In the genomic region with DNA sequence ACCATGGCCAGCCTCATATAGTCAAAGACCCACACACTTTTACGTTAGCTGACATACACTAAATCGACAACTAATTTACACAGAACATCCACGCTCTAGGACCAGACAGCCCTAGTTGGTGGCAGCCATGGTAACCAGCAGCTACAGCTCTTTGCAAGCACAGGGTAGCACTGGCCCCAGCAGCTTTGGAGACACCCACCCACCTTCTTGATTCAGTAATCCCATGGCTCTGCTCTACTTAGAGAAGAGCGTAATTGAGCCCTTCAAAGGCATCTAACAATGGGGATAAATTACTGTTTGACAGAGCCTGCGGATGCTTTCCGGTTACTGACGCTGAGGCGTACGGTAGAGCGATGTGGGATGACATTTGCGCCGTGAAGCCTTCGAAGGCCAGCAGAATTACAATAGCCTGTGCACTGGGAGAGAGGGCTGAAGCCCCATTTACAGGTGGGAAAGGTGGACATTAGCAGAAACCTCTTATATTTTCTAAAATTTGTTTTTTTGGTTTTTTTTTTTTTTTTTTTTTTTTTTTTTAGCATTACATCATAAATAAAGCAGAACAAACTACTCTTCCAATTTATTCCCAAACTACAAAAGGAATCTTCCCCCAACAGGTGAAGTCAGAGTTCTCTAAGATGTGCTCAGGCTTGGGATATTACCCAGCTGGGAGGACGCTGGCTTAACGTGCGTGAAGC, we compare ENCODE assay signal across 16 mouse cellular contexts.
DNase-seq lines count a peak whose midpoint lies in the region; ATAC-seq lines count a peak whose summit lies in the region.
"Had no signal": no experiment of that assay in that cellular context is flagged by ENCODE, and none has a peak within 500 bp of the region (broad histone marks: within the 10 kb centered on the region; RNA-seq: fewer than 3 reads in every experiment).

No protein-coding gene starts in this region.

- no peak overlapping the region for H3K27ac ChIP-seq in hindbrain, embryonic 16.5 days (ENCODE audit: low read depth, low read length)
- no peak overlapping the region for H3K27ac ChIP-seq in hindbrain, embryonic 10.5 days
- 0 out of 2 replicates have a peak overlapping the region, but pooled peaks have one; percentile 20 for H3K27ac ChIP-seq in midbrain, embryonic 16.5 days (ENCODE audit: low read length)
- H3K27ac ChIP-seq: hindbrain, embryonic 13.5 days; liver, embryonic 13.5 days; stomach, embryonic 15.5 days had no signal

- H3K4me3 ChIP-seq in hindbrain, embryonic 16.5 days (ENCODE audit: low read length), result no peak overlapping the region
- no peak overlapping the region for H3K4me3 ChIP-seq in hindbrain, embryonic 10.5 days
- no peak overlapping the region for H3K4me3 ChIP-seq in midbrain, embryonic 16.5 days (ENCODE audit: low read depth, low read length)
- H3K4me3 ChIP-seq: hindbrain, embryonic 13.5 days; liver, embryonic 13.5 days; stomach, embryonic 15.5 days had no signal

- no peaks in the 10 kb centered on the region for H3K9me3 ChIP-seq in hindbrain, embryonic 16.5 days (ENCODE audit: control insufficient read depth, low read length)
- no peaks in the 10 kb centered on the region for H3K9me3 ChIP-seq in hindbrain, embryonic 10.5 days
- no peaks in the 10 kb centered on the region for H3K9me3 ChIP-seq in midbrain, embryonic 16.5 days (replicated peaks; ENCODE audit: control insufficient read depth, low read length, poor library complexity, severe bottlenecking)
- H3K9me3 ChIP-seq: hindbrain, embryonic 13.5 days; liver, embryonic 13.5 days; stomach, embryonic 15.5 days had no signal

- DNase-seq in hindbrain, embryonic 10.5 days (ENCODE audit: low spot score), result no peak
- DNase-seq in R1 (ENCODE audit: low read depth, low spot score), result peak; percentile 10
- DNase-seq in layer of hippocampus, adult 8-10 months (ENCODE audit: low spot score in 2 of 2), result peak; percentile 16 to 41
- no peak for DNase-seq in lung, postnatal 14 days
- DNase-seq in adrenal gland, postnatal 10 days, result no peak
- DNase-seq in gastrocnemius, postnatal 36 days, result no peak
- DNase-seq: cerebellum, adult 8-10 months; kidney, adult 9 months; liver, embryonic 13.5 days; lung, postnatal 4 days; thymus, postnatal 4 days had no signal

- intact Hi-C loops in gastrocnemius, postnatal 36 days (cut with DNase I), result no loop called here

- peak; percentile 41; the same call in 1 of the 2 replicates for ATAC-seq in hindbrain, embryonic 16.5 days
- peak; percentile 67; the same call in 1 of the 2 replicates for ATAC-seq in midbrain, embryonic 16.5 days

- H3K4me2 ChIP-seq in hindbrain, embryonic 16.5 days (ENCODE audit: low read length), result no peak overlapping the region
- no peak overlapping the region for H3K4me2 ChIP-seq in midbrain, embryonic 16.5 days (ENCODE audit: low read length)
- H3K4me2 ChIP-seq: heart, embryonic 11.5 days; hindbrain, embryonic 13.5 days; liver, embryonic 13.5 days; stomach, embryonic 15.5 days had no signal

- H3K36me3 ChIP-seq in hindbrain, embryonic 16.5 days (ENCODE audit: control insufficient read depth, insufficient read depth, low read length), result no peaks in the 10 kb centered on the region
- H3K36me3 ChIP-seq in hindbrain, embryonic 10.5 days, result no peaks in the 10 kb centered on the region
- H3K36me3 ChIP-seq in midbrain, embryonic 16.5 days (ENCODE audit: control insufficient read depth, insufficient read depth, low read length), result no peaks in the 10 kb centered on the region
- H3K36me3 ChIP-seq: hindbrain, embryonic 13.5 days; liver, embryonic 13.5 days; stomach, embryonic 15.5 days had no signal

- WGBS in hindbrain, embryonic 16.5 days, result 66% methylated on average over 16 of the region's 16 CpGs
- 88% methylated on average over 16 of the region's 16 CpGs for WGBS in hindbrain, embryonic 10.5 days
- WGBS in midbrain, embryonic 16.5 days, result 40% methylated on average over 16 of the region's 16 CpGs

- peaks cover 11% of the 10 kb centered on the region for H3K4me1 ChIP-seq in hindbrain, embryonic 16.5 days (ENCODE audit: control insufficient read depth, insufficient read depth, low read depth, low read length)
- H3K4me1 ChIP-seq in hindbrain, embryonic 10.5 days (replicated peaks), result peaks cover 38% of the 10 kb centered on the region
- H3K4me1 ChIP-seq in midbrain, embryonic 16.5 days (ENCODE audit: control insufficient read depth, insufficient read depth, low read length), result peaks cover 18% of the 10 kb centered on the region

- H3K9ac ChIP-seq in hindbrain, embryonic 16.5 days (ENCODE audit: low read depth, low read length), result no peak overlapping the region
- no peak overlapping the region for H3K9ac ChIP-seq in midbrain, embryonic 16.5 days (ENCODE audit: low read depth, low read length)
- H3K9ac ChIP-seq: hindbrain, embryonic 13.5 days; liver, embryonic 13.5 days; stomach, embryonic 15.5 days had no signal

- no peaks in the 10 kb centered on the region for H3K27me3 ChIP-seq in hindbrain, embryonic 16.5 days (replicated peaks; ENCODE audit: control insufficient read depth, insufficient read depth, low read length)
- H3K27me3 ChIP-seq in hindbrain, embryonic 10.5 days (ENCODE audit: insufficient read depth, poor library complexity, severe bottlenecking), result 0 out of 2 replicates have a peak, but pooled peaks cover 3% of the 10 kb centered on the region
- no peaks in the 10 kb centered on the region for H3K27me3 ChIP-seq in midbrain, embryonic 16.5 days (ENCODE audit: control insufficient read depth, insufficient read depth, low read depth, low read length)
- H3K27me3 ChIP-seq: liver, embryonic 13.5 days; stomach, embryonic 15.5 days had no signal

Comparison
In these comparisons a context has a peak if more than half of its experiments do, and no peak if none do; other contexts are left out.
1. DNase-seq: peak in R1 (single experiment) and layer of hippocampus, adult 8-10 months (2 of 2); none in hindbrain, embryonic 10.5 days (single experiment), lung, postnatal 14 days (single experiment), adrenal gland, postnatal 10 days (single experiment) and gastrocnemius, postnatal 36 days (0 of 2).